ENCODE assay signal across 22 mouse cellular contexts in the genomic region with DNA sequence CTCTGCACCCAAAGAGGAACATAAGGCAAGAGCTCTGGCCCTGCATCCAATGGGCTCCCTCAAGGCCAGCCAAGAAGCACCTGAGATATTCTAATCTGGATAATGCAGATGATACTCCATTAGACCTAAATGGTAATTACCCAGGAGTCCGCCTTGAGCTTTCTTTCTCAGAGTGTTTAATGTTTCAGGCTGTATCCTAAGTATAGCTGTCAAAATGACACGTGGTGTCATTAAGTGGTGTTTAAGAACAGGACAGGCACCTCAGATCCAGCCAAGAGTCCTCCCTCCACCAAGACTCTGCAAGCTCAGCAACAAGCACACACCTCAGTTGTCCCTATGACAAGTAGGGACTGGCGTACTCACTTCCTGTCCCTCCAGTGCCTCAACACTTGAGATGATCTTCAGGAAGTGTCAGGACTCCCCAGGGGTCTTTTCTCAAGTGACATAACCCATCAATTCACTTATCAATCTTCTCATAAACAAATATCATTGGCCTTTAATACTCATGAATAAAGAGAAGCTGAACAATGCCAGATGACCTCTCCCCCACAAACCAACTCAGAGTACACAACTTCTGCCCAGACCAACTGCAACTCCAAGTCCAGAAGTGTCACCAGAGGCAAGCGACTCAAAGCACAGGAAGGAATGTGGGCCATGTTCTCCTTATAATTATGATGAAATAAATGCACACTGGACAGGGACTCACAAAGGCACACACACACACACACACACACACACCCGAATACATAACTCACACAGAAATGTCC. TPM values are rescaled to one million over a fixed set of nuclear protein-coding genes. Genes with fewer than 3 reads are reported as not detected.
A peak's percentile ranks its signal among the peaks of the same experiment; 100 is the strongest.
DNase-seq lines count a peak whose midpoint lies in the region; ATAC-seq and TF ChIP-seq lines count a peak whose summit lies in the region.
"Had no signal": no experiment of that assay in that cellular context is flagged by ENCODE, and none has a peak within 500 bp of the region (broad histone marks: within the 10 kb centered on the region; RNA-seq: fewer than 3 reads in every experiment).

No protein-coding gene starts in this region.

- H3K4me3 ChIP-seq in liver, postnatal 0 days (ENCODE audit: low read depth, low read length) = no peak overlapping the region
- H3K4me3 ChIP-seq in liver, embryonic 12.5 days = no peak overlapping the region
- no peak overlapping the region for H3K4me3 ChIP-seq in CH12.LX (replicated peaks in 1 of 3; ENCODE audit: low read depth in 2 of 3, low read length in 2 of 3, poor library complexity in 1 of 3)
- H3K4me3 ChIP-seq: erythroblast, embryonic 14.5 days; hindbrain, embryonic 15.5 days; limb, embryonic 15.5 days; midbrain, embryonic 12.5 days had no signal

- H3K27me3 ChIP-seq in liver, postnatal 0 days (ENCODE audit: insufficient read depth, low read length) = no peaks in the 10 kb centered on the region
- no peaks in the 10 kb centered on the region for H3K27me3 ChIP-seq in liver, embryonic 12.5 days (replicated peaks)
- H3K27me3 ChIP-seq in CH12.LX (replicated peaks) = no peaks in the 10 kb centered on the region
- H3K27me3 ChIP-seq: hindbrain, embryonic 15.5 days; limb, embryonic 15.5 days; midbrain, embryonic 12.5 days had no signal

- H3K9me3 ChIP-seq in liver, postnatal 0 days (ENCODE audit: low read length) = no peaks in the 10 kb centered on the region
- H3K9me3 ChIP-seq in liver, embryonic 12.5 days (replicated peaks) = no peaks in the 10 kb centered on the region
- H3K9me3 ChIP-seq in CH12.LX (replicated peaks; ENCODE audit: low read length) = no peaks in the 10 kb centered on the region
- H3K9me3 ChIP-seq: hindbrain, embryonic 15.5 days; limb, embryonic 15.5 days; midbrain, embryonic 12.5 days had no signal

- no peak for DNase-seq in liver, postnatal 0 days
- DNase-seq in CD4-positive helper T cell, adult 2 months (ENCODE audit: low read depth, low spot score) = peak; percentile 31
- DNase-seq in CH12.LX (ENCODE audit: extremely low read depth) = no peak
- DNase-seq in urinary bladder, postnatal 25 days (ENCODE audit: low spot score) = no peak
- DNase-seq in heart, adult 8-10 months (ENCODE audit: low spot score) = no peak
- no peak for DNase-seq in gastrocnemius, adult 18-20 months (ENCODE audit: low spot score)
- DNase-seq: adrenal gland, postnatal 14 days; cerebellum, adult 2 months; heart, postnatal 4 days; layer of hippocampus, postnatal 36 days; lung, adult 2 months; retina, postnatal 1 day; right cerebral cortex, postnatal 4 days; thymus, postnatal 4 days had no signal

- ATAC-seq in liver, postnatal 0 days = no peak
- ATAC-seq in liver, embryonic 12.5 days = no peak
- 0 out of 2 replicates have a peak, but pooled peaks have one; percentile 7 for ATAC-seq in granulocyte monocyte progenitor cell, adult 5-6 weeks (replicated peaks; ENCODE audit: poor library complexity, severe bottlenecking)
- ATAC-seq: forebrain, embryonic 14.5 days; intestine, postnatal 0 days had no signal

- dilution Hi-C loops in CH12.LX (cut with MboI; ENCODE audit: extremely low pct_ligation_motif_present, extremely low pct_unique_long_range_greater_than_20kb, low sequenced_read_pairs) = no loop called here

- in situ Hi-C loops in CH12.LX (cut with MboI; ENCODE audit: low pct_ligation_motif_present, low pct_unique_long_range_greater_than_20kb, low sequenced_read_pairs) = no loop called here

- peaks cover 26% of the 10 kb centered on the region for H3K79me2 ChIP-seq in CH12.LX (replicated peaks; ENCODE audit: control insufficient read depth, extremely low read depth, insufficient read depth, poor library complexity, severe bottlenecking)

- no peak for TF ChIP-seq POLR2A in CH12.LX (IDR thresholded peaks at IDR 0.05; ENCODE audit: low read depth, low read length)

- H3K4me1 ChIP-seq in liver, postnatal 0 days (ENCODE audit: insufficient read depth) = peaks cover 32% of the 10 kb centered on the region
- peaks cover 43% of the 10 kb centered on the region for H3K4me1 ChIP-seq in liver, embryonic 12.5 days
- peaks cover 34 to 90% of the 10 kb centered on the region in 2 experiments for H3K4me1 ChIP-seq in CH12.LX (ENCODE audit: control insufficient read depth in 1 of 2, insufficient read depth in 2 of 2)

- H3K4me2 ChIP-seq in liver, postnatal 0 days (ENCODE audit: low read depth, low read length) = no peak overlapping the region
- no peak overlapping the region for H3K4me2 ChIP-seq in liver, embryonic 12.5 days
- peak overlapping the region; percentile 92 for H3K4me2 ChIP-seq in CH12.LX (ENCODE audit: insufficient read depth, low read depth, poor library complexity, severe bottlenecking)
- H3K4me2 ChIP-seq: hindbrain, embryonic 15.5 days; limb, embryonic 15.5 days; midbrain, embryonic 12.5 days had no signal

- no peak for TF ChIP-seq RAD21 in CH12.LX (IDR thresholded peaks at IDR 0.05; ENCODE audit: low read depth, low read length)

- TF ChIP-seq CTCF in liver, postnatal 0 days (IDR thresholded peaks at IDR 0.05; ENCODE audit: low read depth) = no peak
- TF ChIP-seq CTCF in CH12.LX (conservative IDR thresholded peaks at IDR 0.05 in 1 of 2, IDR thresholded peaks at IDR 0.05 in 1 of 2; ENCODE audit: low read depth in 2 of 2, low read length in 2 of 2) = no peak

- 57% methylated on average over 5 of the region's 5 CpGs for WGBS in liver, postnatal 0 days (ENCODE audit: insufficient replicate concordance)
- 51% methylated on average over 5 of the region's 5 CpGs for WGBS in liver, embryonic 12.5 days (ENCODE audit: insufficient replicate concordance)

- H3K27ac ChIP-seq in liver, postnatal 0 days (ENCODE audit: low read depth) = peak overlapping the region; percentile 9; the same call in 1 of the 2 replicates
- no peak overlapping the region for H3K27ac ChIP-seq in liver, embryonic 12.5 days
- H3K27ac ChIP-seq in CH12.LX (ENCODE audit: insufficient read depth, low read depth) = peak overlapping the region; percentile 71; the same call in 1 of the 2 replicates
- H3K27ac ChIP-seq: hindbrain, embryonic 15.5 days; midbrain, embryonic 12.5 days had no signal

- no peaks in the 10 kb centered on the region for H3K36me3 ChIP-seq in liver, postnatal 0 days (replicated peaks; ENCODE audit: insufficient read depth, low read length)
- no peaks in the 10 kb centered on the region for H3K36me3 ChIP-seq in liver, embryonic 12.5 days
- peaks cover 0 to 3% of the 10 kb centered on the region in 2 experiments for H3K36me3 ChIP-seq in CH12.LX (replicated peaks in 1 of 2; ENCODE audit: control insufficient read depth in 1 of 2, insufficient read depth in 1 of 2, low read length in 1 of 2)
- H3K36me3 ChIP-seq: hindbrain, embryonic 15.5 days; limb, embryonic 15.5 days; midbrain, embryonic 12.5 days had no signal

- no peak for TF ChIP-seq EP300 in liver, postnatal 0 days (IDR thresholded peaks at IDR 0.05; ENCODE audit: low read depth)
- TF ChIP-seq EP300 in CH12.LX (IDR thresholded peaks at IDR 0.05; ENCODE audit: low read length) = no peak; the same call in 1 of the 2 replicates

- no peak overlapping the region for H3K9ac ChIP-seq in liver, postnatal 0 days (replicated peaks)
- H3K9ac ChIP-seq in liver, embryonic 12.5 days = no peak overlapping the region
- peak overlapping the region; percentile 20 for H3K9ac ChIP-seq in CH12.LX (ENCODE audit: insufficient read depth, low read depth)
- H3K9ac ChIP-seq: hindbrain, embryonic 15.5 days; limb, embryonic 15.5 days; midbrain, embryonic 12.5 days had no signal

TF ChIP-seq in CH12.LX, 34 proteins besides CTCF, POLR2A, EP300 and RAD21:
- no peak for TF ChIP-seq MEF2A (IDR thresholded peaks at IDR 0.05; ENCODE audit: borderline replicate concordance, low read depth, low read length)
- TF ChIP-seq SIN3A (IDR thresholded peaks at IDR 0.05; ENCODE audit: low read length) = no peak
- peak; percentile 58; the same call in 1 of the 2 replicates for TF ChIP-seq MAFK (IDR thresholded peaks at IDR 0.05; ENCODE audit: insufficient replicate concordance, low read length)
- peak; percentile 63 for TF ChIP-seq MAX (IDR thresholded peaks at IDR 0.05; ENCODE audit: low read length)
- peak; percentile 54 for TF ChIP-seq ELF1 (IDR thresholded peaks at IDR 0.05; ENCODE audit: low read depth, low read length)
- peak; percentile 66 for TF ChIP-seq MXI1 (IDR thresholded peaks at IDR 0.05; ENCODE audit: low read depth, low read length)

RNA-seq across cellular contexts. Expression of a gene that starts 15.5 kb away (rescaled TPM):
- 4.0 and 4.7 TPM in 2 replicates for polyA plus RNA-seq in liver, postnatal 0 days (2015; fragmentation: Nextera tagmentation; extraction: Ambion mirVana)
- polyA plus RNA-seq in liver, embryonic 12.5 days (2016; fragmentation: Nextera tagmentation; extraction: Ambion mirVana) = 4.5 and 6.1 TPM in 2 replicates
- total RNA-seq in CH12.LX (2012; rRNA removed) (16.2 and 19.8 TPM in 2 replicates), CH12.LX (2014; rRNA removed) (12.2 and 12.7 TPM in 2 replicates)
- polyA plus RNA-seq in CH12.LX (2012; ENCODE audit: insufficient read length, low read depth) = 23.0 and 24.9 TPM in 2 replicates
- 99.4 and 128 TPM in 2 replicates for total RNA-seq in granulocyte monocyte progenitor cell, adult 5-6 weeks (2014; fragmentation: Nextera tagmentation)
- total RNA-seq in granulocyte monocyte progenitor cell, adult 5-6 weeks (2017) = 77.5 and 82.6 TPM in 2 replicates
- total RNA-seq in heart, adult 8-10 months (2022) = 10 to 100 TPM in 1 of 4 experiments, 1 to 10 TPM in 3; 6.9 to 13.4 (median 8.3) TPM
- 1 to 10 TPM; 5.0 to 6.5 TPM for total RNA-seq in gastrocnemius, adult 18-20 months (2021)
